Mouse (Mus musculus): ENCODE measurements around the gene Nutf2. TPM values are rescaled to one million over a fixed set of nuclear protein-coding genes. Genes with fewer than 3 reads are reported as not detected.

Nutf2 gene
- polyA plus RNA-seq, 1 experiment from 2014 or later = 177 TPM

DNA sequence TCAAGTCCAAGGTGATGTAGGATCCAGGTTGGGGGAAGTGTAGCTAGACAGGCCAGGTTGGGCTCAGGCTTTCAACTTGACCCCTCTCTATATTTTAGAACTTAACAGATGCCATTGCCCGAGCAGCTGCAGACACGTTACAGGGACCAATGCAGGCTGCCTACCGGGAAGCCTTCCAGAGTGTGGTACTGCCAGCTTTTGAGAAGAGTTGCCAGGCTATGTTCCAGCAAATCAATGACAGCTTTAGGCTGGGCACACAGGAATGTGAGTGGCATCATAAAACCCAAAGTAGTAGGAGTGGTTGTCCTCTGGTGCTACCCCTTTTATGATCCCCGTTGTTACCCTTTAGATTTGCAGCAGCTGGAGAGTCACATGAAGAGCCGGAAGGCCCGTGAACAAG, 30.5 kb downstream of the Nutf2 start:
- no peak for ATAC-seq (ENCODE audit: extremely low read depth, insufficient number of reproducible peaks, low FRiP score, low TSS enrichment)

DNA sequence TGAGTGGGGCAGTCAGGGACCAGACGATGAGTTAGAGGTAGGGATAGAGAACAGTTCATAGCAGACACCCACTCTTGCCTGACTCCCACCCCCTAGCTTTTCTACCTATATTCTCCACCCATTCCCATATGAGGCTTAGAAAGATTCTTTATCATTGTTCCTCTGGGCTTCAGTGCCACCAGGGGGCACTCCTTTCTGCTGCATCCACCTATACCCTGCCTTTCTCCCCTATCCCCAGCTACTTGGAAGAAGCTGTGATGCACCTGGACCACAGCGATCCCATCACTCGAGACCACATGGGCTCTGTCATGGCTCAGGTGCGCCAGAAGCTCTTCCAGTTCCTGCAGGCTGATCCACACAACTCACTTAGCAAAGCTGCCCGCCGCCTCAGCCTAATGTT, 32.1 kb downstream of the Nutf2 start:
- Histone ChIP-seq H3K27me3 (replicated peaks) (no peaks in the 10 kb centered on the region), H3K27ac (replicated peaks) (no peak overlapping the region), H3K36me3 (peaks cover 66% of the 10 kb centered on the region), H3K4me2 (no peak overlapping the region), H3K4me3 (no peak overlapping the region), H3K9me3 (no peaks in the 10 kb centered on the region), H3K9ac (no peak overlapping the region), H3K4me1 (peaks cover 8% of the 10 kb centered on the region)
- ATAC-seq (ENCODE audit: extremely low read depth, insufficient number of reproducible peaks, low FRiP score, low TSS enrichment) = no peak
- WGBS = 76% methylated on average over 6 of the region's 6 CpGs

More for the DNA sequence above, 30.5 kb downstream of the Nutf2 start:
- Histone ChIP-seq H3K27me3 (replicated peaks) (no peaks in the 10 kb centered on the region), H3K9me3 (no peaks in the 10 kb centered on the region), H3K9ac (no peak overlapping the region), H3K4me1 (peaks cover 8% of the 10 kb centered on the region), H3K27ac (replicated peaks) (no peak overlapping the region), H3K36me3 (peaks cover 82% of the 10 kb centered on the region), H3K4me2 (no peak overlapping the region), H3K4me3 (no peak overlapping the region)
- 90% methylated on average over 6 of the region's 6 CpGs for WGBS

DNA sequence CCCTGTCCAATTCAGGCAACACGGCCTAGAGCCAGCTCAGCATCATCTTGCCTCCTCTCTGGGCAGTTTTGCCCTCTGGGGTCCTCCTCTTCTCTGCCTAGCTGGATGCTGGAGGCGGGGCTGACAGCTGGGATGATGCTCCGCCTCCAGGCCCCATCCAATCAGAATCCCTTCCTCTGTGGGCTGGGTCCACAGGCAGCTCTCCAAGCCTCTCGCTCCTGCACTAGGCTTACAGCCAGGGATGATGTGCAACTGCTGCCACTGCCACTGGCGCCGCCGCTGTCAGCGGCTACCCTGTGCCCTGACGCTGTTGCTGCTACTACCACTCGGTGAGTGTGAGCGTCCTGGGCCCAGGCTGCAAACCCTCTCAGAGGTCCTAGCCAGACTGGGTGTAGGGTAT, 33.0 kb downstream of the Nutf2 start, which contains the start of gene Nrn1l:
TSS of gene Nrn1l (plus strand) at position 229 of the 400 bp plus-strand sequence.
- peak within 1 kb of the TSS; percentile 20; the same call in 1 of the 2 replicates for H3K27ac ChIP-seq (replicated peaks)
- no peak within 1 kb of the TSS for H3K4me3 ChIP-seq
- H3K4me1 ChIP-seq = peaks cover 8% of the 10 kb centered on the region
- H3K4me2 ChIP-seq = peak within 1 kb of the TSS; percentile 31; the same call in 1 of the 2 replicates
- H3K9ac ChIP-seq = peak within 1 kb of the TSS; percentile 20; the same call in 1 of the 2 replicates
- peaks cover 57% of the 10 kb centered on the region for H3K36me3 ChIP-seq
- H3K27me3 ChIP-seq (replicated peaks) = no peaks in the 10 kb centered on the region
- H3K9me3 ChIP-seq = no peaks in the 10 kb centered on the region
- 8% methylated on average over 11 of the region's 11 CpGs for WGBS
- ATAC-seq (ENCODE audit: extremely low read depth, insufficient number of reproducible peaks, low FRiP score, low TSS enrichment) = peak; percentile 73; the same call in 1 of the 2 replicates

DNA sequence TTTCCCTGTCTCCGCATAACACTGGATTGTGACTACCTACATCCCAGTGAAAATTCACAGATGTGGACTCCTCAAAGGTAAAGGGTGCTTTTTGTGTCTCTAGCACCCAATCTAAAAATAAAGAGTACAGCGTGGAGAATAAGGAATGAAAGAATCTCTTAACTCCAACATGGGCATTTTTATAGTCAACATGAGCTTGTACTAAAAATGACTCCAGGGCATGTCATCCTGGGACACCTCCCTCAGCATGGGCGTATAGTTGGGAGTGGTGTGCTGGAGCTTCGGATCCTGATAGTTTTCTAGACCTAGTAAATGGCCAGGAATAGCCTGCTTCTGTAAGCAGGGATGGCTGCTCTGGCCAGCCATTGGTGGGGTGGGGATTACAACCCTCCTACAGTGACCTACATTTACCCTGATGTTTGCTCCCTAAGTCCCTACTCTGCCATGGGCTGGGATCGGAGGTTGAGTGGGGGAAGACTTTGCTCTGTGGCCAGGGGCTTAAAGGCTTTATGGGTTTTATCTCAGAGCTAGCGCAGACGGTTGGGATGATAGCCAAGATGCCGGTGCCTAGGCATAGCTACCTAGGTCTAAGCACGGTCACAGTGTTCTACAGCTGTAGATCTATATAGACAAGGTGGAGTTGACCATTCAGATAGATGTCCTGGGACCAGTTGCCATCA, 37.6 kb downstream of the Nutf2 start:
- ATAC-seq (ENCODE audit: extremely low read depth, insufficient number of reproducible peaks, low FRiP score, low TSS enrichment) = no peak
- Histone ChIP-seq H3K4me1 (peaks cover 22% of the 10 kb centered on the region), H3K9ac (no peak overlapping the region), H3K27ac (replicated peaks) (no peak overlapping the region), H3K27me3 (replicated peaks) (no peaks in the 10 kb centered on the region), H3K4me3 (no peak overlapping the region), H3K36me3 (peaks cover 11% of the 10 kb centered on the region; the same call in 1 of the 2 replicates), H3K9me3 (no peaks in the 10 kb centered on the region), H3K4me2 (no peak overlapping the region)
- WGBS = 63% methylated on average over 9 of the region's 9 CpGs

DNA sequence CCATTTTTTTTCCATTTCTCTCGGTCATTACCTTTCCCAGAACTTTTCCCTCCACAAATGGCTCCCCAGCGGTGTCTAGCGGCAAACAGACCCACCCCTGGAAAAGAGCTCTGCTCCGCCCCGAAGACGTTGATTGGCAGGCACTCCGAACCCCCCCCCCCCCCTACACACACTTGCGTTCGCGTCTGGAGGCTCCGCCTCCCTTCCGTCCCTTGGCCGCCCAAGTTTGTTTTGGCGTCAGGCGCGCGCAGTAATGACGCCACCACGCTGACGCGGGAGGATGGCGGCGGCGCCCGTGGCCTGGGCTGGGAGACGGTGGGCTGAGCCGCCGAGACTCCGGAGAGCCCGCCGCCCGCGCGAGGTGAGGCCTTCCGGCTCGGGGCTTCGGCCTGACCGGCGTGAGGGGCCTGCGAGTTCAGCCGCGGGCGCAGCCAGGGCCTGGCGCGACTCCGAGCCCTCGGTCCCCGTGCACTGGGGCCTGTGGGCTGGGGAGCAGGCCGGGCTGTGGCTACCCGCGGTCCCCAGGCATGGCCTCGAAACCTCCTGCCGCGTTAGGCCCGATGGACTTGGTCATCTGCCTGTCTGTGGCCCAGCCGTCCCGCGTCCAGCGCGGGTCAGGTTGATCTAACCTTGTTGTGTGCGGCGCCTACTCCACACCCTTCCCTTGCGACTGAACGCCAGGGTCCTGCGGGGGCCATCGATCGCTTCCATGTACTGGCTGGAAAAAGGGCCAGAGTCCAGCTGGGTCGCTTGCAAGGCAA, 40.0 kb downstream of the Nutf2 start, which contains the start of gene Pskh1:
TSS of gene Pskh1 (plus strand) at position 262 of the 761 bp plus-strand sequence.
- Histone ChIP-seq H3K27me3 (replicated peaks) (no peaks in the 10 kb centered on the region), H3K36me3 (peaks cover 9% of the 10 kb centered on the region), H3K4me3 (peak within 1 kb of the TSS; percentile 83), H3K4me1 (peaks cover 14% of the 10 kb centered on the region), H3K27ac (replicated peaks) (peak within 1 kb of the TSS; percentile 93), H3K9me3 (no peaks in the 10 kb centered on the region), H3K9ac (peak within 1 kb of the TSS; percentile 99), H3K4me2 (peak within 1 kb of the TSS; percentile 91)
- WGBS = under 1% methylated on average over 66 of the region's 68 CpGs
- peak; percentile 98 for ATAC-seq (ENCODE audit: extremely low read depth, insufficient number of reproducible peaks, low FRiP score, low TSS enrichment)

DNA sequence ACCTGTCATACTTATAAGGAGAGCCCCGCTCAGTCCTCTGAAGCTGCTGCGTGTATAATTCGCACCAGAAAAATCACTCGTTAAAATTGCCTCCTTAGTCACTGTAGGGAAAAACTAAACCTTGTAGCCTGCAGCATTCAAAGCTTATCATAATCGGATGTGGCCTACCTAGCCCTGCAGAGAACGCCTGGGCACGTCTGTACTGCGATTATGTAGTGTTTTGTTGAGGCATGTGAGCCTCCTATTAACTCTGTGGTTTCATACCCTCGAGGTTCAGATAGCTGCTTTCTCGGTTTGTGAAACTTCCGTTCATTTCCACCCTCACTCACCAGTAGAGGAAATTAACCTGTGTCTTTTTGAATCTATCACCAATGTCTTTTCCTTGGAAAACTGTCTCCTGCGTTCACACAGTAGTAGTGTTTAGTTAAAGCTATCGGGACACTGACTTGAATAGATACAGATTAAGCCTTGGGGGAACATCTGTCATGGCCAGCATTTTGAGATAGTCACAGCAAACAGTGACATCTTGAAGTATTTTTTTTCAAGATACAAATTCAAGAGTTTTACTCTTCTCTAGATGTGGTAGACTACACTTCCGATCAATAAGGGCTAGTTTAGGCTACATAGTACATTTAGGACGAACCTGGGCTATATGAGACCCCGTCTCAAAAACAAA, 40.7 kb downstream of the Nutf2 start:
- Histone ChIP-seq H3K4me3 (peak overlapping the region; percentile 83), H3K27me3 (replicated peaks) (no peaks in the 10 kb centered on the region), H3K27ac (replicated peaks) (peak overlapping the region; percentile 93), H3K4me1 (peaks cover 14% of the 10 kb centered on the region), H3K9ac (peak overlapping the region; percentile 99), H3K9me3 (no peaks in the 10 kb centered on the region), H3K36me3 (peaks cover 8% of the 10 kb centered on the region), H3K4me2 (peak overlapping the region; percentile 91)
- 27% methylated on average over 16 of the region's 16 CpGs for WGBS
- no peak for ATAC-seq (ENCODE audit: extremely low read depth, insufficient number of reproducible peaks, low FRiP score, low TSS enrichment)

DNA sequence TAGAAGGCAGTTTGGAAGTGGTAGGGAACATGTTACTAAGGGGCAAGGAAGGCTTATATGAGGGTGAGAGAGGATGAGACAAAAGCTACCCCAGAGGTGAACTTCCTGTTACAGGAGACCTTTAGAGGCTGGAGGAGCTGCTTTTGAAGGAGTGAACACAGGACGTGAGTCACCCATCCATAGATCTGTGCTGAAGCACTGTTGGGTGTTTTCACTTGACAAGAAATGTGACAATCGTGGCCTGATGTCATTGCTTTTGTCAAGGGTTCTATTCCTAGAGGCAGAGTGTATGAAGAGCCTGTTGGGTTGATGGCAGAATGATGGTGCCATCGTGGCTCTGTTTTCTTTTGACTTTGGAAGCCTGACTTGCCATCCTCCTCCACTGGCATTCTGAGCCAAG, 59.0 kb downstream of the Nutf2 start:
- Histone ChIP-seq H3K4me3 (no peak overlapping the region), H3K36me3 (peaks cover 45% of the 10 kb centered on the region), H3K27ac (replicated peaks) (no peak overlapping the region), H3K27me3 (replicated peaks) (no peaks in the 10 kb centered on the region), H3K4me2 (no peak overlapping the region), H3K4me1 (peaks cover 10% of the 10 kb centered on the region), H3K9me3 (no peaks in the 10 kb centered on the region), H3K9ac (no peak overlapping the region)
- 71% methylated on average over 3 of the region's 3 CpGs for WGBS
- no peak for ATAC-seq (ENCODE audit: extremely low read depth, insufficient number of reproducible peaks, low FRiP score, low TSS enrichment)

DNA sequence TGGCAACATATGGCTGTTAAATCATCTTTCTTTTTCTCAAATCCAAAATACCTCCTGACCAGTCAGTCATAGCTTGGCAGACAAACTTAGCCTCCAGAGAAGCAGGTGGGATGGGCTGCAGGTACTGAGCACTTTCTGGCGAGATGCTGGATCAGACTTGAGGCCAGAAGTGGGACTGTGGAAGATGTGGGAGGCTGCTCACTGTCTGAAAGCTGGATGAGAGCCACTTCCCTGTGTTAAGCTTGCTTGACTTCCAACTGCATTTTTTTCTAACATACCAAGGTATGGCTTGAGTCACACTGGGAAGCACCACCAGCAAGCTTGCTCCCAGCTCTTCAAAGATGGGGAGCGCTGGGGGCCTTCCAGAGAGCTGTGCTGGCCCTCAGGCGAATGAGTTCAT, 64.7 kb downstream of the Nutf2 start:
- no peak overlapping the region for H3K9ac ChIP-seq
- H3K27me3 ChIP-seq (replicated peaks) = no peaks in the 10 kb centered on the region
- H3K27ac ChIP-seq (replicated peaks) = no peak overlapping the region
- WGBS = 70% methylated on average over 3 of the region's 3 CpGs
- no peak for ATAC-seq (ENCODE audit: extremely low read depth, insufficient number of reproducible peaks, low FRiP score, low TSS enrichment)
- no peak overlapping the region for H3K4me3 ChIP-seq
- peaks cover 34% of the 10 kb centered on the region for H3K36me3 ChIP-seq
- H3K9me3 ChIP-seq = no peaks in the 10 kb centered on the region
- H3K4me2 ChIP-seq = no peak overlapping the region
- peaks cover 11% of the 10 kb centered on the region for H3K4me1 ChIP-seq

Other genes with a start within 250 kb of the Nutf2 start
- 67.1 and 76.2 TPM in 2 replicates for gene Ctcf, start 224.0 kb upstream of the Nutf2 start, polyA plus RNA-seq (2015; fragmentation: Nextera tagmentation; extraction: Ambion mirVana)
- 0.23 TPM in 1 of 2 replicates, not detected in the other for gene Agrp, start 223.2 kb upstream of the Nutf2 start, polyA plus RNA-seq (2015; fragmentation: Nextera tagmentation; extraction: Ambion mirVana)
- gene Carmil2, start 174.3 kb upstream of the Nutf2 start, polyA plus RNA-seq (2015; fragmentation: Nextera tagmentation; extraction: Ambion mirVana) = 0.27 TPM in 2 replicates
- 41.6 and 44.0 TPM in 2 replicates for gene Acd, start 159.5 kb upstream of the Nutf2 start, polyA plus RNA-seq (2015; fragmentation: Nextera tagmentation; extraction: Ambion mirVana)
- 11.6 and 11.9 TPM in 2 replicates for gene Pard6a, start 159.4 kb upstream of the Nutf2 start, polyA plus RNA-seq (2015; fragmentation: Nextera tagmentation; extraction: Ambion mirVana)
- gene 4933405L10Rik, start 152.9 kb upstream of the Nutf2 start, polyA plus RNA-seq (2015; fragmentation: Nextera tagmentation; extraction: Ambion mirVana) = not detected in 2 replicates
- gene Enkd1, start 152.4 kb upstream of the Nutf2 start, polyA plus RNA-seq (2015; fragmentation: Nextera tagmentation; extraction: Ambion mirVana) = 12.5 and 13.3 TPM in 2 replicates
- 9.6 and 12.1 TPM in 2 replicates for gene Gfod2, start 101.9 kb upstream of the Nutf2 start, polyA plus RNA-seq (2015; fragmentation: Nextera tagmentation; extraction: Ambion mirVana)
- 9.2 and 9.8 TPM in 2 replicates for gene Ranbp10, start 33.2 kb upstream of the Nutf2 start, polyA plus RNA-seq (2015; fragmentation: Nextera tagmentation; extraction: Ambion mirVana)
- 0.19 TPM in 1 of 2 replicates, not detected in the other for gene Tsnaxip1, start 32.8 kb upstream of the Nutf2 start, polyA plus RNA-seq (2015; fragmentation: Nextera tagmentation; extraction: Ambion mirVana)
- gene Cenpt, start 7.3 kb upstream of the Nutf2 start, polyA plus RNA-seq (2015; fragmentation: Nextera tagmentation; extraction: Ambion mirVana) = 37.1 and 40.5 TPM in 2 replicates
- gene Thap11, start 5.4 kb upstream of the Nutf2 start, polyA plus RNA-seq (2015; fragmentation: Nextera tagmentation; extraction: Ambion mirVana) = 44.8 and 47.1 TPM in 2 replicates
- 28.9 and 30.6 TPM in 2 replicates for gene Edc4, start 20.3 kb downstream of the Nutf2 start, polyA plus RNA-seq (2015; fragmentation: Nextera tagmentation; extraction: Ambion mirVana)
- 0.52 and 0.88 TPM in 2 replicates for gene Nrn1l, start 33.0 kb downstream of the Nutf2 start, polyA plus RNA-seq (2015; fragmentation: Nextera tagmentation; extraction: Ambion mirVana)
- gene Pskh1, start 39.9 kb downstream of the Nutf2 start, polyA plus RNA-seq (2015; fragmentation: Nextera tagmentation; extraction: Ambion mirVana) = 23.6 and 24.6 TPM in 2 replicates
- gene Ctrl, start 73.3 kb downstream of the Nutf2 start, polyA plus RNA-seq (2015; fragmentation: Nextera tagmentation; extraction: Ambion mirVana) = 0.74 and 1.1 TPM in 2 replicates
- 51.9 and 61.3 TPM in 2 replicates for gene Psmb10, start 77.9 kb downstream of the Nutf2 start, polyA plus RNA-seq (2015; fragmentation: Nextera tagmentation; extraction: Ambion mirVana)
- 1.5 and 3.0 TPM in 2 replicates for gene Lcat, start 82.8 kb downstream of the Nutf2 start, polyA plus RNA-seq (2015; fragmentation: Nextera tagmentation; extraction: Ambion mirVana)
- 37.7 and 39.4 TPM in 2 replicates for gene Slc12a4, start 105.5 kb downstream of the Nutf2 start, polyA plus RNA-seq (2015; fragmentation: Nextera tagmentation; extraction: Ambion mirVana)
- gene Dpep3, start 118.8 kb downstream of the Nutf2 start, polyA plus RNA-seq (2015; fragmentation: Nextera tagmentation; extraction: Ambion mirVana) = not detected in 2 replicates
- gene Dus2, start 130.8 kb downstream of the Nutf2 start, polyA plus RNA-seq (2015; fragmentation: Nextera tagmentation; extraction: Ambion mirVana) = 16.4 and 16.7 TPM in 2 replicates
- 0.22 and 0.35 TPM in 2 replicates for gene Dpep2nb, start 145.4 kb downstream of the Nutf2 start, polyA plus RNA-seq (2015; fragmentation: Nextera tagmentation; extraction: Ambion mirVana)
- 12.2 and 12.5 TPM in 2 replicates for gene Ddx28, start 151.3 kb downstream of the Nutf2 start, polyA plus RNA-seq (2015; fragmentation: Nextera tagmentation; extraction: Ambion mirVana)
- 3.4 and 4.5 TPM in 2 replicates for gene Nfatc3, start 198.3 kb downstream of the Nutf2 start, polyA plus RNA-seq (2015; fragmentation: Nextera tagmentation; extraction: Ambion mirVana)

Measured in heart, embryonic 13.5 days (tissue).